Mouse (Mus musculus): ENCODE data around the gene Cfap77. TPM values are rescaled to one million over a fixed set of nuclear protein-coding genes. Genes with fewer than 3 reads are reported as not detected.

Cfap77 gene
- polyA plus RNA-seq, 1 experiment from 2014 or later, result 0.18 TPM

DNA sequence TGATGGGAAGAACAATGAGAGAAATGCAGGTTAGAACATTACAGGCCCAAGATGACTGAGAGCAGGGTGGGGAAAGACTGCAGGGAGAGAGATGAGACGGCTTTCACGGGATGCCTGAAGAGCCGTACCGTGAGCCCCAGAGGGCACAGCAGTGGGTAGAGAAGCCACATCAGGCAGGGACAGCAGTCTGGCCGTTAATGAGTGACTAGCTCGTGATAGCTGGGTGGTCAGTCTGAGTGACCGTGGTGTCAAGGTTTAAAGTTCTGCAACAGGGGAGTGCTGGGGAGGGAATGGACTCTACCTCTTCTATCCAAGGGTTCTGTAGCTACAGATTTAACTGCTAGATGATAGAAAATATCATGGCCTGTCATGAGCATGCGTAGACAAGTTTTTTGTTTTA is 19.2 kb downstream of the Cfap77 start:
- Histone ChIP-seq H3K27me3 (ENCODE audit: control insufficient read depth, insufficient read depth, low read length) (peaks cover 11% of the 10 kb centered on the region), H3K4me1 (ENCODE audit: control insufficient read depth, insufficient read depth, low read length) (no peaks in the 10 kb centered on the region), H3K9me3 (replicated peaks; ENCODE audit: control insufficient read depth, low read length) (no peaks in the 10 kb centered on the region), H3K4me3 (ENCODE audit: low read length) (no peak overlapping the region), H3K4me2 (ENCODE audit: low read depth, low read length) (no peak overlapping the region), H3K27ac (ENCODE audit: low read length) (no peak overlapping the region), H3K36me3 (ENCODE audit: control insufficient read depth, insufficient read depth) (no peaks in the 10 kb centered on the region), H3K9ac (ENCODE audit: low read length) (no peak overlapping the region)
- 68% methylated on average over 8 of the region's 8 CpGs for WGBS
- ATAC-seq (replicated peaks; ENCODE audit: extremely low read depth, insufficient read depth, low FRiP score), result no peak

GRCm38 (mm10) chr2:29034542-29035475 is 20.1 kb downstream of the Cfap77 start:
- no peaks in the 10 kb centered on the region for H3K9me3 ChIP-seq (replicated peaks; ENCODE audit: control insufficient read depth, low read length)
- no peak overlapping the region for H3K9ac ChIP-seq (ENCODE audit: low read length)
- H3K4me3 ChIP-seq (ENCODE audit: low read length), result no peak overlapping the region
- H3K36me3 ChIP-seq (ENCODE audit: control insufficient read depth, insufficient read depth), result no peaks in the 10 kb centered on the region
- H3K4me2 ChIP-seq (ENCODE audit: low read depth, low read length), result no peak overlapping the region
- no peaks in the 10 kb centered on the region for H3K4me1 ChIP-seq (ENCODE audit: control insufficient read depth, insufficient read depth, low read length)
- 56% methylated on average over 20 of the region's 20 CpGs for WGBS
- H3K27me3 ChIP-seq (ENCODE audit: control insufficient read depth, insufficient read depth, low read length), result peaks cover 4% of the 10 kb centered on the region
- ATAC-seq (replicated peaks; ENCODE audit: extremely low read depth, insufficient read depth, low FRiP score), result no peak
- no peak overlapping the region for H3K27ac ChIP-seq (ENCODE audit: low read length)

DNA sequence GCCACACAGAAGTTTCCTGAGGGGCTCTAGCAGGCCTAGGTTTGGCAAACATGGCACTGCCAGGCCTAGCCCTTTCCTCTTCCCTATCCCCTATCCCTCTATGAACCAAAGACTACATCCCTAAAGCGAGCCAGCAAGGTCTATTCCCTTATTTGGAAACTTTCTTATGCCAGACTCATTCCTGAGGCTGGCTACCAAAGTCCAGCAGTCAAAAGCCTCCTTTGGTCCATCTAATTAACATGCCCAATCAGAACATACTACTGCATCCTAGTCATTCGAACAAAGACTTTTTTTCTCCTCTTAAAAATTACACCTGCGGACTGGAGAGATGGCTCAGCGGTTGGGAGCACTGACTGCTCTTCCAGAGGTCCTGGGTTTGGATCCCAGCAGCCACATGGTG is 22.9 kb downstream of the Cfap77 start:
- 90% methylated on average over 4 of the region's 4 CpGs for WGBS

DNA sequence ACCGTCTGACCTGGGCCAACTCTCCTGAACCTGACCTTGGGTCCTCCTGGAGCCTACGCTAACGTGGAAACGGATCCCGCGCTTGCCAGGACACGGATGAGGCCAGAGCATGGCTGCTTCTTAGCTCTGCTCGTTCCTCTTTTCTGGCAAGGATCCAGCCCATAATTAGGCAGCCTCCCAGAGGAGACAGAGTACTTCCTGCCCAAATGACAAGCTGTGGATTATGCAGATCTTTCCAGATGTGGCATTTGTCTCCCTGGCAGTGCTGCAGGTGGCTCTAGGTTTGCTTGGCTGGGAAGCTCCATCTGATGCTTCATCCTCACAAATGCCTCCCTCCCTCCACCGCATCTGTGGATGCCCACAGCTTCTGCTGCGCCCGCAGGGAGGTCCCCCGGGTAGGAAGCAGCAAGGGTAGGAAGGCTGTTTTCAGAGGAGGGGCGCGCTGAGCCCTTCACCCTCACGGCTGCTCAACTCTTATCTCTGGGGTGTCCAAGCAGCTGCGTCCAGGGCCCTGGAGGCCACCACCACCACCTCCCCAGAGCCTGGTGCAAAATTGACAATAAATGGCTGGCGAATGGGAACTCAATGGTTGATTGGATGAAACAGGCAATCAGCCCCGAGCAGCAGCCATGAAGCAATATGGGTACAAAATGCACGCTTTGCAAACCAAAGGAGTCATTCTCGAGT is 24.7 kb downstream of the Cfap77 start:
- H3K36me3 ChIP-seq (ENCODE audit: control insufficient read depth, insufficient read depth), result no peaks in the 10 kb centered on the region
- H3K9ac ChIP-seq (ENCODE audit: low read length), result no peak overlapping the region
- no peak overlapping the region for H3K27ac ChIP-seq (ENCODE audit: low read length)
- 31% methylated on average over 20 of the region's 20 CpGs for WGBS
- ATAC-seq (replicated peaks; ENCODE audit: extremely low read depth, insufficient read depth, low FRiP score), result no peak
- no peaks in the 10 kb centered on the region for H3K9me3 ChIP-seq (replicated peaks; ENCODE audit: control insufficient read depth, low read length)
- no peak overlapping the region for H3K4me3 ChIP-seq (ENCODE audit: low read length)
- 0 out of 2 replicates have a peak overlapping the region, but pooled peaks have one; percentile 7 for H3K4me2 ChIP-seq (ENCODE audit: low read depth, low read length)
- H3K27me3 ChIP-seq (ENCODE audit: control insufficient read depth, insufficient read depth, low read length), result peaks cover 3% of the 10 kb centered on the region; the same call in 1 of the 2 replicates
- H3K4me1 ChIP-seq (ENCODE audit: control insufficient read depth, insufficient read depth, low read length), result no peaks in the 10 kb centered on the region

More for the DNA sequence above, 22.9 kb downstream of the Cfap77 start:
- no peaks in the 10 kb centered on the region for H3K9me3 ChIP-seq (replicated peaks; ENCODE audit: control insufficient read depth, low read length)
- no peaks in the 10 kb centered on the region for H3K4me1 ChIP-seq (ENCODE audit: control insufficient read depth, insufficient read depth, low read length)
- H3K27me3 ChIP-seq (ENCODE audit: control insufficient read depth, insufficient read depth, low read length), result peaks cover 3% of the 10 kb centered on the region; the same call in 1 of the 2 replicates
- no peak overlapping the region for H3K4me2 ChIP-seq (ENCODE audit: low read depth, low read length)
- ATAC-seq (replicated peaks; ENCODE audit: extremely low read depth, insufficient read depth, low FRiP score), result no peak
- no peaks in the 10 kb centered on the region for H3K36me3 ChIP-seq (ENCODE audit: control insufficient read depth, insufficient read depth)
- no peak overlapping the region for H3K9ac ChIP-seq (ENCODE audit: low read length)
- no peak overlapping the region for H3K4me3 ChIP-seq (ENCODE audit: low read length)
- no peak overlapping the region for H3K27ac ChIP-seq (ENCODE audit: low read length)

GRCm38 (mm10) chr2:29025284-29025683 is 29.6 kb downstream of the Cfap77 start:
- 59% methylated on average over 5 of the region's 5 CpGs for WGBS
- ATAC-seq (replicated peaks; ENCODE audit: extremely low read depth, insufficient read depth, low FRiP score), result no peak
- H3K27ac ChIP-seq (ENCODE audit: low read length), result no peak overlapping the region
- no peak overlapping the region for H3K4me2 ChIP-seq (ENCODE audit: low read depth, low read length)
- no peaks in the 10 kb centered on the region for H3K27me3 ChIP-seq (ENCODE audit: control insufficient read depth, insufficient read depth, low read length)
- no peaks in the 10 kb centered on the region for H3K4me1 ChIP-seq (ENCODE audit: control insufficient read depth, insufficient read depth, low read length)
- no peaks in the 10 kb centered on the region for H3K36me3 ChIP-seq (ENCODE audit: control insufficient read depth, insufficient read depth)
- H3K9me3 ChIP-seq (replicated peaks; ENCODE audit: control insufficient read depth, low read length), result no peaks in the 10 kb centered on the region
- H3K9ac ChIP-seq (ENCODE audit: low read length), result no peak overlapping the region
- no peak overlapping the region for H3K4me3 ChIP-seq (ENCODE audit: low read length)

DNA sequence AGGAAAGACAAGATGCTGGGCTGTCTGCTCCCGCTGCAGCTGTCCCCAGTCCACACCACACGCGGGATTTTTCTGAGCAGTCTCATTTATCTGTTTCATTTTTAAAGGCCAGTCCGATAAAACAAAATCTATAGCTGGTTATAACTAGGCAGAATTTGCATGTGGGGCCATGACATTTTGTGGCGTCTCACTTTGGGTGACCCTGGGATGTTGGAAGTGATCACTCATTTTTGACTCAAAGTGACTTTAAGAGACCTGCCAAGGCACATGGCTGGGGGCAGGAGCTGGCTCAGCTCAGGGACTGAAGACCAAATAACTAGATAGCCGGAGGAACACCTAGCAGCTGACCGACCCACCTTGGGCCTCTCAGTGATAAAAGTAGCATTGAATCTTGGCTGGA is 31.9 kb downstream of the Cfap77 start:
- Histone ChIP-seq H3K27ac (ENCODE audit: low read length) (no peak overlapping the region), H3K36me3 (ENCODE audit: control insufficient read depth, insufficient read depth) (no peaks in the 10 kb centered on the region), H3K9ac (ENCODE audit: low read length) (no peak overlapping the region), H3K27me3 (ENCODE audit: control insufficient read depth, insufficient read depth, low read length) (no peaks in the 10 kb centered on the region), H3K4me2 (ENCODE audit: low read depth, low read length) (no peak overlapping the region), H3K4me3 (ENCODE audit: low read length) (no peak overlapping the region), H3K4me1 (ENCODE audit: control insufficient read depth, insufficient read depth, low read length) (no peaks in the 10 kb centered on the region), H3K9me3 (replicated peaks; ENCODE audit: control insufficient read depth, low read length) (no peaks in the 10 kb centered on the region)
- ATAC-seq (replicated peaks; ENCODE audit: extremely low read depth, insufficient read depth, low FRiP score), result no peak
- WGBS, result 82% methylated on average over 7 of the region's 7 CpGs

DNA sequence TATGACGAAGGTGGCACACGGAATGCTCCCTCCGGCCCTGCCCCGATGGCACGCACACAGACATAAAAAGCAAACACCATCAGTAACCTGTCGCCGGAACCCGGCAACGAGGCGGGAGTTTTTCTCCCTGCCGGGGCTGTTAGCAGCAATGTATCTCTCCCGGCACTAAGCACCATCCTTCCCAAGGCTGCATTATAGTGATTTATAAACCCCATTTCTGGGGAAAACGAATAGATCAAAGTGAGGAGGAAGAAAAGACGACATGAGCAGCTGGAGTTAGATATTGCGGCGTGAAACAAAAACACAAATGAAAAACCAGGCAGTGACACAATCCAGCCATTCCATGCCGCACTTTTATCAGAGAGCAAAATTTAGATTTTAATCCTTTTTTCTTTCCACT is 33.8 kb downstream of the Cfap77 start:
- Histone ChIP-seq H3K9me3 (replicated peaks; ENCODE audit: control insufficient read depth, low read length) (no peaks in the 10 kb centered on the region), H3K4me3 (ENCODE audit: low read length) (no peak overlapping the region), H3K27me3 (ENCODE audit: control insufficient read depth, insufficient read depth, low read length) (no peaks in the 10 kb centered on the region), H3K9ac (ENCODE audit: low read length) (no peak overlapping the region), H3K27ac (ENCODE audit: low read length) (no peak overlapping the region), H3K36me3 (ENCODE audit: control insufficient read depth, insufficient read depth) (no peaks in the 10 kb centered on the region), H3K4me1 (ENCODE audit: control insufficient read depth, insufficient read depth, low read length) (no peaks in the 10 kb centered on the region), H3K4me2 (ENCODE audit: low read depth, low read length) (no peak overlapping the region)
- 63% methylated on average over 17 of the region's 17 CpGs for WGBS
- no peak for ATAC-seq (replicated peaks; ENCODE audit: extremely low read depth, insufficient read depth, low FRiP score)

DNA sequence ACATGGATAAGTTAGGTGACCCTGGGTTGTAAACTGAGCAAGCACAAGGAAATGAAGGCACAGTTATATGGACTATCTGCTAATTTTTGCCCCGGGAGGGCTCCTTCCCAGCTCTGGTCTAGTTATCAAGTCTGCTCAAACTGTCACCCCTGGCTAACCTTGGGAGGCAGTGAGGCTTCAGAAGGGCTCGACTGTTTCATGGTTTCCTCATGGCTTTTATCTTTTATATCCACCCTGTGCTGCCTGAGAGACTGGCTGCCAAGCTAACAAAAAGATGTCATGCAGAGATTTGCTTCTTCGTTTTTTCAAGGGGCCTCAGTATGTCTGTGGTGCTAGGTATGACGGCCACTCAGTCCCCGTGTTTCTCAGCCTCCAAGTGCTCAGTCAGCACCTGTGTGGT is 36.2 kb downstream of the Cfap77 start:
- WGBS, result 42% methylated on average over 5 of the region's 5 CpGs

More for the DNA sequence above, 36.2 kb downstream of the Cfap77 start:
- no peaks in the 10 kb centered on the region for H3K36me3 ChIP-seq (ENCODE audit: control insufficient read depth, insufficient read depth)
- H3K27me3 ChIP-seq (ENCODE audit: control insufficient read depth, insufficient read depth, low read length), result no peaks in the 10 kb centered on the region
- H3K9me3 ChIP-seq (replicated peaks; ENCODE audit: control insufficient read depth, low read length), result no peaks in the 10 kb centered on the region
- no peak for ATAC-seq (replicated peaks; ENCODE audit: extremely low read depth, insufficient read depth, low FRiP score)
- no peak overlapping the region for H3K9ac ChIP-seq (ENCODE audit: low read length)
- H3K4me2 ChIP-seq (ENCODE audit: low read depth, low read length), result no peak overlapping the region
- no peaks in the 10 kb centered on the region for H3K4me1 ChIP-seq (ENCODE audit: control insufficient read depth, insufficient read depth, low read length)
- H3K27ac ChIP-seq (ENCODE audit: low read length), result no peak overlapping the region
- H3K4me3 ChIP-seq (ENCODE audit: low read length), result no peak overlapping the region
